Comparison of ENCODE assay signal across 8 mouse cellular contexts in genomic region chr11:75015453-75015871, GRCm38 (mm10).
A peak's percentile ranks its signal among the peaks of the same experiment; 100 is the strongest.
DNase-seq lines count a peak whose midpoint lies in the region; ATAC-seq and TF ChIP-seq lines count a peak whose summit lies in the region.

No protein-coding gene starts in this region.

- no peak overlapping the region for H3K9ac ChIP-seq in forebrain, embryonic 16.5 days (replicated peaks; ENCODE audit: low read depth, low read length)
- H3K9ac ChIP-seq in intestine, embryonic 16.5 days (ENCODE audit: low read depth, low read length) = no peak overlapping the region
- H3K9ac ChIP-seq in stomach, embryonic 16.5 days (ENCODE audit: low read length) = no peak overlapping the region; the same call in 1 of the 2 replicates

- no peak overlapping the region for H3K4me3 ChIP-seq in cerebellum, adult 2 months (replicated peaks; ENCODE audit: insufficient read depth, low read depth, low read length)
- H3K4me3 ChIP-seq in forebrain, embryonic 16.5 days (replicated peaks; ENCODE audit: low read length) = no peak overlapping the region
- no peak overlapping the region for H3K4me3 ChIP-seq in intestine, embryonic 16.5 days (ENCODE audit: low read length)
- H3K4me3 ChIP-seq in stomach, embryonic 16.5 days (replicated peaks; ENCODE audit: low read length) = no peak overlapping the region

- no peaks in the 10 kb centered on the region for H3K36me3 ChIP-seq in forebrain, embryonic 16.5 days (ENCODE audit: control insufficient read depth, insufficient read depth)
- no peaks in the 10 kb centered on the region for H3K36me3 ChIP-seq in intestine, embryonic 16.5 days (ENCODE audit: control insufficient read depth, insufficient read depth, low read length)
- no peaks in the 10 kb centered on the region for H3K36me3 ChIP-seq in stomach, embryonic 16.5 days (ENCODE audit: control insufficient read depth, insufficient read depth, low read length)

- 23% methylated on average over 7 of the region's 7 CpGs for WGBS in cerebellum, adult 2 months
- 46% methylated on average over 7 of the region's 7 CpGs for WGBS in forebrain, embryonic 16.5 days
- 55% methylated on average over 7 of the region's 7 CpGs for WGBS in intestine, embryonic 16.5 days
- WGBS in stomach, embryonic 16.5 days = 50% methylated on average over 7 of the region's 7 CpGs

- peak; percentile 7 to 47 for DNase-seq in layer of hippocampus, adult 18-20 months (ENCODE audit: low spot score in 2 of 2)
- no peak for DNase-seq in layer of hippocampus, postnatal 25 days (ENCODE audit: extremely low spot score in 1 of 2, low spot score in 1 of 2)
- DNase-seq in cerebellum, adult 2 months = peak; percentile 40 to 41

- TF ChIP-seq CTCF in cerebellum, adult 2 months (IDR thresholded peaks at IDR 0.05; ENCODE audit: borderline replicate concordance, insufficient read depth, low read depth, low read length) = no peak

- H3K4me1 ChIP-seq in cerebellum, adult 2 months (ENCODE audit: control insufficient read depth, insufficient read depth, low read length) = peaks cover 9% of the 10 kb centered on the region
- peaks cover 19% of the 10 kb centered on the region for H3K4me1 ChIP-seq in forebrain, embryonic 16.5 days (replicated peaks; ENCODE audit: control insufficient read depth, insufficient read depth, low read length)
- peaks cover 31% of the 10 kb centered on the region for H3K4me1 ChIP-seq in intestine, embryonic 16.5 days (ENCODE audit: control insufficient read depth, insufficient read depth, low read length)
- peaks cover 46% of the 10 kb centered on the region for H3K4me1 ChIP-seq in stomach, embryonic 16.5 days (ENCODE audit: control insufficient read depth, insufficient read depth, low read length)

- H3K4me2 ChIP-seq in forebrain, embryonic 16.5 days (ENCODE audit: low read length) = no peak overlapping the region
- H3K4me2 ChIP-seq in intestine, embryonic 16.5 days (ENCODE audit: low read depth, low read length) = no peak overlapping the region
- H3K4me2 ChIP-seq in stomach, embryonic 16.5 days (ENCODE audit: low read depth, low read length) = no peak overlapping the region

- H3K9me3 ChIP-seq in forebrain, embryonic 16.5 days (ENCODE audit: control insufficient read depth, low read length) = no peaks in the 10 kb centered on the region
- no peaks in the 10 kb centered on the region for H3K9me3 ChIP-seq in intestine, embryonic 16.5 days (ENCODE audit: control insufficient read depth, low read length)
- H3K9me3 ChIP-seq in stomach, embryonic 16.5 days (replicated peaks; ENCODE audit: control insufficient read depth, low read length) = no peaks in the 10 kb centered on the region

- TF ChIP-seq POLR2A in cerebellum, adult 2 months (IDR thresholded peaks at IDR 0.05; ENCODE audit: borderline replicate concordance, insufficient read depth, low read length) = no peak

- ATAC-seq in forebrain, embryonic 16.5 days = no peak; the same call in 1 of the 2 replicates
- ATAC-seq in intestine, embryonic 16.5 days = no peak
- ATAC-seq in stomach, embryonic 16.5 days (ENCODE audit: insufficient read depth, low FRiP score) = no peak
- ATAC-seq in CD4-positive, CD25-positive, alpha-beta regulatory T cell, adult 4 months = no peak
- no peak for ATAC-seq in erythroid progenitor cell, adult 5-6 weeks (replicated peaks; ENCODE audit: low FRiP score, poor library complexity, severe bottlenecking)

- peak overlapping the region; percentile 4; the same call in 1 of the 2 replicates for H3K27ac ChIP-seq in cerebellum, adult 2 months (ENCODE audit: insufficient read depth, low read length)
- peak overlapping the region; percentile 48; the same call in 1 of the 2 replicates for H3K27ac ChIP-seq in forebrain, embryonic 16.5 days (ENCODE audit: low read length)
- peak overlapping the region; percentile 85 for H3K27ac ChIP-seq in intestine, embryonic 16.5 days (ENCODE audit: low read length)
- H3K27ac ChIP-seq in stomach, embryonic 16.5 days (ENCODE audit: low read length) = peak overlapping the region; percentile 83

- no peaks in the 10 kb centered on the region for H3K27me3 ChIP-seq in cerebellum, adult 2 months (ENCODE audit: control insufficient read depth, insufficient read depth, low read length)
- H3K27me3 ChIP-seq in forebrain, embryonic 16.5 days (replicated peaks; ENCODE audit: control insufficient read depth, insufficient read depth, low read length) = no peaks in the 10 kb centered on the region
- no peaks in the 10 kb centered on the region for H3K27me3 ChIP-seq in intestine, embryonic 16.5 days (replicated peaks; ENCODE audit: control insufficient read depth, insufficient read depth, low read length)
- no peaks in the 10 kb centered on the region for H3K27me3 ChIP-seq in stomach, embryonic 16.5 days (ENCODE audit: control insufficient read depth, insufficient read depth, low read length)

Comparison
In these comparisons a context has a peak if more than half of its experiments do, and no peak if none do; other contexts are left out.
1. DNase-seq: peak in layer of hippocampus, adult 18-20 months (2 of 2) and cerebellum, adult 2 months (2 of 2); none in layer of hippocampus, postnatal 25 days (0 of 2).
2. H3K27ac ChIP-seq: peak in every context shown above with its lines; median percentile 85 in intestine, embryonic 16.5 days; 83 in stomach, embryonic 16.5 days; 48 in forebrain, embryonic 16.5 days; 4 in cerebellum, adult 2 months.